Mouse (Mus musculus) thymus, postnatal 14 days (tissue): ENCODE results near the gene Ugt2b5.
"Not testable (repeated sequence)": the region's sequence is repeated elsewhere in the genome, so short reads cannot be mapped to it uniquely, and the experiment has no call there.

ENCODE experiments used
- DNase-seq: peaks from one replicate; pipeline ENCODE4 v3.0.0; 2021

Gene Ugt2b5

GRCm38 (mm10) chr5:87140196-87140595, at the start of gene Ugt2b5:
Gene Ugt2b5, minus strand, starts transcription at chr5:87140318.
- DNase-seq = not testable (repeated sequence)

DNA sequence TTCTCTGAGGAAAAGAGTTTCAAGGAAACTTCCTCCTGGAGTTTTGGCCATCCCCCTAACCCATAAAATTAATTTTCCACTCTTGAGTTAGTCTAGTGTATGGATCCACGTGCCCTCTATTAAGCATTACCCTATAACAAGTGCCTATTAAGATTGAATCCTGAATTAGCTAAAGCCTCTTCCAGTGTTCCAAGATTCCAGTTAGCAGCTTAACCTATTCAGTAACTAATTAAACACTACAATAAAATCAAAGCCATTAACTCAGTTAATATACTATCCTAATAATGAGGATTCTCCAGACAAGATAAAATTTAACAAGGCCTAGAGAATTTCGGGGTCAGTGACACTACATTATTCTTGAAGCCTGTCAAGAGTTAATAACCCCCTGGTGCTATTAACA, 35.7 kb upstream of the Ugt2b5 start:
- not testable (repeated sequence) for DNase-seq

GRCm38 (mm10) chr5:87174671-87175070, 34.6 kb upstream of the Ugt2b5 start:
- DNase-seq = no peak

GRCm38 (mm10) chr5:87147741-87148454, 7.8 kb upstream of the Ugt2b5 start:
- no peak for DNase-seq

GRCm38 (mm10) chr5:87142865-87143456, 2.8 kb upstream of the Ugt2b5 start:
- DNase-seq = no peak

GRCm38 (mm10) chr5:87103697-87104096, 36.4 kb downstream of the Ugt2b5 start:
- DNase-seq = not testable (repeated sequence)

DNA sequence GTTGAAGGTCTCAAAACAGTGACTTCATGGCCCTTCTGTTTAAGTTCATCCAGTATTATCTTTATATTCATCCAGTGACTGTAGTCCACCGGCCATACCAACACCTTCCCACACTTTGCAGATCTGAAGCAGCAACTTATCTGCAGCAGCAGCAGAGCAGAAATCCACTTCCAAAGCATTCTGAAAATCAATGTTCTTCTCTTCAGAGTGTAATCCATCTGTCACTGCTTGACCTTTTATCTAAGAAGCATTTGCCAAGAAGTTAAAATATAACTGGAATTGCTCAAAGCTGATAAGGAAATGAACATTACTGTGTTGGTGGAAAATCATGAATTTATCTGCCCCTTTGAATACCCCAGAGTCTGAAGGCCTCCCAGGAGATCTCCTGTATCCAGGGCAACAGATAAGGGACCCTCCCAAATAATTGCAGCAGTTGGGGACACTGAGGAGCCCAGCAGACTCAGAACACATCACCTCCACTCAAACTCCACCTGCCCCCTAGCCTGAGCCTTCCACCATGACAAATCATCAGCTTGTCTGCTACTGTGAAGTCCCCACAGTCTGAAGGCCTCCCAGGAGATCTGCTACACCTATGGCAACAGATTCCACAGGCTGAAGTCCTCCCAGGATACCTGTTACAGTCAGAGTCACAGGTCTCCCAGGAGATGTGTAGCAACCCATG, 47.6 kb downstream of the Ugt2b5 start, which contains the start of gene Ugt2b36:
Gene Ugt2b36, minus strand, starts transcription at position 210 of the 682 bp plus-strand sequence.
- no peak for DNase-seq

DNA sequence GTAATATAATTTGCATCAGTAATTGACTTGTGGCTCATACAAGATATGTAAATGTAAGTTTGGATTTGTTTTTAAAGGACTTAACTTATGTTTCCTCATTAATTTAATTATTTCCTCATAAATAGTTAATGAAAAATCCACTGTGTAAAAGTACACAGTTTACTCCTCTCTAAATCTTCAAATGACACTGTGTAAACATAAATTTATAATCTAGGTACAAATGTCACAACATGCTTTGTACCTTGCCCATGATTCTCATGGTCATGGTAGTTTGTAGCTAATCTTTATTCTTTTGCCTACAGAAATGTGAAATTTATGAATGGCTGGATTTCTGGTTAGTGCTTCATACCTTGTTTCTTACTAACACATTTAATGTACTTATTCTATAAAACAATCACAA, 49.0 kb downstream of the Ugt2b5 start:
- no peak for DNase-seq

GRCm38 (mm10) chr5:87089264-87089663, 50.9 kb downstream of the Ugt2b5 start:
- no peak for DNase-seq

DNA sequence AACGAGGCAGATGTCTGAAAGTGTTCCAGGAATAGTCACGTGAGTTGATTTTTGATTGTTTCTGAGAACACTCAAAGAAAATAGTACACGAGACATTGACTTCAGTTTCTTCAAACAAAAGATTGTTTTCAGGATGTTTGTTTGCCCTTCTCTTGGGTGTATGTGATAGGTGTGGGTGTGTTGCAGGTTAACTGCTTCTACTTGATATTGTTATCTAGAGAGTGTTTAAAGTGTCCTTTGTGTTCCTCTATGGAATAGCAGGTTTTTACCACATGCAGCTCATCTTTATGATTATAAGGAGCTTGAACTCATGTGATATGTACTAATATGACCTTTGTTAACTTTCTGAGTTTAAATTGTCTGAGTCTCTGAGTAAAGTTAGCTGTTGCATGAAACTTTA, 53.8 kb downstream of the Ugt2b5 start:
- DNase-seq = no peak
